9 mouse cellular contexts compared by ENCODE assay signal in the genomic region with DNA sequence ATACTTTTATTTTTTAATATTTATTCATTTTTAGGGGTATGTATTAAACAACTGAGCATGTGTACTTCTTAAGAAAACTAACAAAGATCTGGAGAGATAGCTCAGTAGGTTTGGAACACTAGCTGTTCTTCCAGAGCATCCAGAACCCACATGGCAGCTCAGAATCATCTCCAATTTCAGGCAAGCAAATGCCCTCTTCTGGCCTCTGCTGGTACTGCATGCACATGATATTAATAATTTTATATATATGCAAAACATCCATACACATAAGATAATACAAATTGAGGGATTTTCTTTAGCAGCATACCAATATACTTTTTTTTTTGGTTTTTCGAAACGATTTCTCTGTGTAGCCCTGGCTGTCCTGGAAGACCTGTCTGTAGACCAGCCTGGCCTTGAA. TPM values are rescaled to one million over a fixed set of nuclear protein-coding genes. Genes with fewer than 3 reads are reported as not detected.
A peak's percentile ranks its signal among the peaks of the same experiment; 100 is the strongest.
DNase-seq lines count a peak whose midpoint lies in the region; ATAC-seq lines count a peak whose summit lies in the region.
"Had no signal": no experiment of that assay in that cellular context is flagged by ENCODE, and none has a peak within 500 bp of the region (broad histone marks: within the 10 kb centered on the region; RNA-seq: fewer than 3 reads in every experiment).

No protein-coding gene starts in this region.

- H3K4me3 ChIP-seq in kidney, embryonic 15.5 days (replicated peaks), result no peak overlapping the region
- H3K4me3 ChIP-seq in embryonic facial prominence, embryonic 14.5 days (ENCODE audit: low read depth, low read length), result no peak overlapping the region
- H3K4me3 ChIP-seq: heart, embryonic 15.5 days had no signal

- DNase-seq in adrenal gland, postnatal 10 days, result peak; percentile 49
- no peak for DNase-seq in adrenal gland, postnatal 4 days (ENCODE audit: low spot score in 2 of 2)
- peak; percentile 68 for DNase-seq in kidney, adult 9 months
- DNase-seq in NIH3T3 (ENCODE audit: low read depth), result peak; percentile 85
- peak; percentile 39 for DNase-seq in embryonic facial prominence, embryonic 14.5 days (ENCODE audit: low spot score)
- peak; percentile 54 for DNase-seq in left cerebral cortex, postnatal 4 days
- DNase-seq in right cerebral cortex, postnatal 4 days, result peak; percentile 73

- intact Hi-C loops in left cerebral cortex, postnatal 4 days (cut with DNase I), result no loop called here

- no peak overlapping the region for H3K4me2 ChIP-seq in kidney, embryonic 15.5 days
- H3K4me2 ChIP-seq in embryonic facial prominence, embryonic 14.5 days (ENCODE audit: low read depth, low read length), result no peak overlapping the region
- H3K4me2 ChIP-seq: heart, embryonic 15.5 days had no signal

- 68% methylated on average over 2 of the region's 2 CpGs for WGBS in kidney, embryonic 15.5 days
- WGBS in embryonic facial prominence, embryonic 14.5 days, result 71% methylated on average over 2 of the region's 2 CpGs

- no peak for ATAC-seq in kidney, embryonic 15.5 days (replicated peaks; ENCODE audit: low FRiP score)
- ATAC-seq in embryonic facial prominence, embryonic 14.5 days (ENCODE audit: low read depth), result no peak

- H3K36me3 ChIP-seq in kidney, embryonic 15.5 days, result no peaks in the 10 kb centered on the region
- H3K36me3 ChIP-seq in embryonic facial prominence, embryonic 14.5 days (ENCODE audit: control insufficient read depth, insufficient read depth, low read length), result no peaks in the 10 kb centered on the region

- no peaks in the 10 kb centered on the region for H3K27me3 ChIP-seq in kidney, embryonic 15.5 days
- no peaks in the 10 kb centered on the region for H3K27me3 ChIP-seq in embryonic facial prominence, embryonic 14.5 days (replicated peaks; ENCODE audit: control insufficient read depth, insufficient read depth, low read length)
- H3K27me3 ChIP-seq: heart, embryonic 15.5 days had no signal

- H3K9me3 ChIP-seq in kidney, embryonic 15.5 days (replicated peaks), result no peaks in the 10 kb centered on the region
- H3K9me3 ChIP-seq in embryonic facial prominence, embryonic 14.5 days (ENCODE audit: control insufficient read depth, low read length), result no peaks in the 10 kb centered on the region
- H3K9me3 ChIP-seq: heart, embryonic 15.5 days had no signal

- H3K9ac ChIP-seq in kidney, embryonic 15.5 days, result no peak overlapping the region
- no peak overlapping the region for H3K9ac ChIP-seq in embryonic facial prominence, embryonic 14.5 days (ENCODE audit: low read depth, low read length)
- H3K9ac ChIP-seq: heart, embryonic 15.5 days had no signal

- no peak overlapping the region for H3K27ac ChIP-seq in kidney, embryonic 15.5 days
- no peak overlapping the region for H3K27ac ChIP-seq in embryonic facial prominence, embryonic 14.5 days (replicated peaks; ENCODE audit: low read depth, low read length)
- H3K27ac ChIP-seq: heart, embryonic 15.5 days had no signal

- H3K4me1 ChIP-seq in kidney, embryonic 15.5 days, result peaks cover 9% of the 10 kb centered on the region
- H3K4me1 ChIP-seq in embryonic facial prominence, embryonic 14.5 days (ENCODE audit: control insufficient read depth, insufficient read depth, low read length), result peaks cover 5% of the 10 kb centered on the region; the same call in 1 of the 2 replicates

RNA-seq across cellular contexts. Expression of a gene that starts 1.9 kb away (rescaled TPM):
- total RNA-seq in adrenal gland, postnatal 10 days (2021), result 10 to 100 TPM in 1 of 2 experiments, 1 to 10 TPM in 1; 9.6 to 14.7 TPM
- 10 to 100 TPM; 17.8 to 18.8 TPM for total RNA-seq in adrenal gland, postnatal 4 days (2021)
- 17.5 and 17.6 TPM in 2 replicates for polyA plus RNA-seq in kidney, embryonic 15.5 days (2015; fragmentation: Nextera tagmentation; extraction: Ambion mirVana)
- 13.2 and 16.8 TPM in 2 replicates for polyA plus RNA-seq in embryonic facial prominence, embryonic 14.5 days (2014; fragmentation: Nextera tagmentation; extraction: Ambion mirVana)
- total RNA-seq in left cerebral cortex, postnatal 4 days (2021), result 10 to 100 TPM; 17.1 to 18.9 TPM

RNA-seq across cellular contexts. Expression of a gene that starts 20.8 kb away (rescaled TPM):
- not detected for total RNA-seq in adrenal gland, postnatal 10 days (2021)
- total RNA-seq in adrenal gland, postnatal 4 days (2021), result not detected
- polyA plus RNA-seq in kidney, embryonic 15.5 days (2015; fragmentation: Nextera tagmentation; extraction: Ambion mirVana), result 0.06 and 0.12 TPM in 2 replicates
- 0.75 and 0.96 TPM in 2 replicates for polyA plus RNA-seq in embryonic facial prominence, embryonic 14.5 days (2014; fragmentation: Nextera tagmentation; extraction: Ambion mirVana)
- total RNA-seq in left cerebral cortex, postnatal 4 days (2021), result under 1 TPM; 0.14 to 0.16 TPM
- polyA plus RNA-seq: heart, embryonic 15.5 days had no signal

RNA-seq across cellular contexts. Expression of a gene that starts 43.3 kb away (rescaled TPM):
- 10 to 100 TPM; 13.9 to 17.8 TPM for total RNA-seq in adrenal gland, postnatal 10 days (2021)
- total RNA-seq in adrenal gland, postnatal 4 days (2021), result 10 to 100 TPM; 18.1 to 22.9 TPM
- polyA plus RNA-seq in kidney, embryonic 15.5 days (2015; fragmentation: Nextera tagmentation; extraction: Ambion mirVana), result 22.6 and 28.9 TPM in 2 replicates
- polyA plus RNA-seq in embryonic facial prominence, embryonic 14.5 days (2014; fragmentation: Nextera tagmentation; extraction: Ambion mirVana), result 22.9 and 30.2 TPM in 2 replicates
- total RNA-seq in left cerebral cortex, postnatal 4 days (2021), result 10 to 100 TPM; 24.8 to 36.5 TPM

RNA-seq across cellular contexts. Expression of a gene that starts 43.5 kb away (rescaled TPM):
- 10 to 100 TPM; 32.5 to 35.0 TPM for total RNA-seq in adrenal gland, postnatal 10 days (2021)
- total RNA-seq in adrenal gland, postnatal 4 days (2021), result 10 to 100 TPM; 31.2 to 37.5 TPM
- 101 and 103 TPM in 2 replicates for polyA plus RNA-seq in kidney, embryonic 15.5 days (2015; fragmentation: Nextera tagmentation; extraction: Ambion mirVana)
- polyA plus RNA-seq in embryonic facial prominence, embryonic 14.5 days (2014; fragmentation: Nextera tagmentation; extraction: Ambion mirVana), result 133 and 142 TPM in 2 replicates
- total RNA-seq in left cerebral cortex, postnatal 4 days (2021), result 10 to 100 TPM; 34.4 to 35.8 TPM

RNA-seq across cellular contexts. Expression of a gene that starts 45.3 kb away (rescaled TPM):
- not detected for total RNA-seq in adrenal gland, postnatal 10 days (2021)
- total RNA-seq in adrenal gland, postnatal 4 days (2021), result 10 to 100 TPM in 1 of 2 experiments, not detected in 1; 67.7 TPM
- polyA plus RNA-seq in kidney, embryonic 15.5 days (2015; fragmentation: Nextera tagmentation; extraction: Ambion mirVana), result 0.27 TPM in 1 of 2 replicates, not detected in the other
- polyA plus RNA-seq in embryonic facial prominence, embryonic 14.5 days (2014; fragmentation: Nextera tagmentation; extraction: Ambion mirVana), result 0.35 and 0.42 TPM in 2 replicates
- total RNA-seq in left cerebral cortex, postnatal 4 days (2021), result not detected
- polyA plus RNA-seq: heart, embryonic 15.5 days had no signal

Comparison
In these comparisons a context has a peak if more than half of its experiments do, and no peak if none do; other contexts are left out.
1. DNase-seq: peak in adrenal gland, postnatal 10 days (single experiment), kidney, adult 9 months (single experiment), NIH3T3 (single experiment), embryonic facial prominence, embryonic 14.5 days (single experiment), left cerebral cortex, postnatal 4 days (single experiment) and right cerebral cortex, postnatal 4 days (single experiment); none in adrenal gland, postnatal 4 days (0 of 2).